Comparison of ENCODE assay signal across 8 mouse cellular contexts in the genomic region with DNA sequence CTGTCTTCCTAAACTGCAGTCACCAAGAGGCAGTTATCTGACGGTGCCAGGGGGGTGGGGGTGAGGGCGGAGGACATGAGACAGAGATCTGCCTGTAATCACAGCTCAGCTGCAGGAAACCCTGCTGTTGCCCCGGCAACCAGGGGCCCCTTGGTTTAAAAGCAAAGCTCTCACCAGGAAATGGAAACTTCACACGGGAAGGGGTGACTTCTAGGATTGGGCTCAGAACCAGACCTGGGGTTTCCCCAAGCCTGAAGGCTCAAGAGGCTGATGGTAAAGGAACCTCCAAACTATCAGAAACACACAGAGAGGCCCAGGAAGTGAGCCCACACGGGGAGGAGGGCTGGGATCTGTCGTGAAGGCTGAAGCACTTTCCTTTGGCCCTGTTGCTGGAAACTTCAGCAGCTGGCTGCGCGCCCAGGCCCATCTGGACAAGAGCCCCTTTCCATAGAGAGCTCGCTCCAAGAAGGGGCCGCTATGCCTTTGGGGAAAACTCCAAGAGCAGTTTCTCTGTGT. TPM values are rescaled to one million over a fixed set of nuclear protein-coding genes. Genes with fewer than 3 reads are reported as not detected.
DNase-seq lines count a peak whose midpoint lies in the region; ATAC-seq and TF ChIP-seq lines count a peak whose summit lies in the region.

No protein-coding gene starts in this region.

- peak overlapping the region; percentile 11; the same call in 1 of the 2 replicates for H3K27ac ChIP-seq in cortical plate, adult 2 months (ENCODE audit: insufficient read depth, low read length)
- peak overlapping the region; percentile 93 for H3K27ac ChIP-seq in limb, embryonic 10.5 days
- H3K27ac ChIP-seq in midbrain, embryonic 11.5 days (ENCODE audit: low read depth, low read length) = peak overlapping the region; percentile 54

- peak; percentile 86 for ATAC-seq in midbrain, embryonic 11.5 days (ENCODE audit: low FRiP score)

- peak; percentile 58 for DNase-seq in ZHBTc4 (ENCODE audit: low read depth, low spot score)
- DNase-seq in gastrocnemius, postnatal 14 days = peak; percentile 93
- peak; percentile 99 for DNase-seq in induced T-regulatory cell, adult 2 months (ENCODE audit: low read depth)
- DNase-seq in limb, embryonic 10.5 days (ENCODE audit: low spot score) = peak; percentile 82
- peak; percentile 97 for DNase-seq in midbrain, embryonic 11.5 days (ENCODE audit: low spot score, missing footprints)
- DNase-seq in right cerebral cortex, postnatal 4 days = peak; percentile 82
- DNase-seq in urinary bladder, postnatal 4 days (ENCODE audit: low spot score in 2 of 2) = peak; percentile 91 to 94

- H3K9ac ChIP-seq in midbrain, embryonic 11.5 days (ENCODE audit: low read length) = peak overlapping the region; percentile 45

- peaks cover 31% of the 10 kb centered on the region for H3K36me3 ChIP-seq in limb, embryonic 10.5 days
- no peaks in the 10 kb centered on the region for H3K36me3 ChIP-seq in midbrain, embryonic 11.5 days (ENCODE audit: control insufficient read depth, insufficient read depth, low read length)

- no peaks in the 10 kb centered on the region for H3K9me3 ChIP-seq in limb, embryonic 10.5 days (replicated peaks)
- H3K9me3 ChIP-seq in midbrain, embryonic 11.5 days (ENCODE audit: control insufficient read depth, low read length) = no peaks in the 10 kb centered on the region

- H3K4me2 ChIP-seq in midbrain, embryonic 11.5 days = peak overlapping the region; percentile 29; the same call in 1 of the 2 replicates

- TF ChIP-seq POLR2A in cortical plate, adult 2 months (IDR thresholded peaks at IDR 0.05; ENCODE audit: extremely low read depth, insufficient read depth, low read length) = no peak

- no peak overlapping the region for H3K4me3 ChIP-seq in cortical plate, adult 2 months (ENCODE audit: insufficient read depth, low read length)
- peak overlapping the region; percentile 37 for H3K4me3 ChIP-seq in limb, embryonic 10.5 days
- no peak overlapping the region for H3K4me3 ChIP-seq in midbrain, embryonic 11.5 days (ENCODE audit: low read depth, low read length)

- intact Hi-C loops in gastrocnemius, postnatal 14 days (cut with DNase I; ENCODE audit: low total_unique reads) = no loop called here

- WGBS in limb, embryonic 10.5 days = 15% methylated on average over 10 of the region's 10 CpGs
- WGBS in midbrain, embryonic 11.5 days = 20% methylated on average over 10 of the region's 10 CpGs

- H3K4me1 ChIP-seq in cortical plate, adult 2 months (ENCODE audit: control insufficient read depth, insufficient read depth, low read length) = peaks cover 16% of the 10 kb centered on the region
- H3K4me1 ChIP-seq in limb, embryonic 10.5 days = peaks cover 52% of the 10 kb centered on the region
- peaks cover 21% of the 10 kb centered on the region for H3K4me1 ChIP-seq in midbrain, embryonic 11.5 days (ENCODE audit: control insufficient read depth, insufficient read depth, low read length)

- no peak for TF ChIP-seq CTCF in cortical plate, adult 2 months (IDR thresholded peaks at IDR 0.05; ENCODE audit: extremely low read depth, insufficient read depth, low read length)

- H3K27me3 ChIP-seq in limb, embryonic 10.5 days (ENCODE audit: low read depth, poor library complexity, severe bottlenecking) = no peaks in the 10 kb centered on the region
- no peaks in the 10 kb centered on the region for H3K27me3 ChIP-seq in midbrain, embryonic 11.5 days (ENCODE audit: control insufficient read depth, insufficient read depth, low read length)

RNA-seq across cellular contexts. Expression of a gene that starts 10.1 kb away (rescaled TPM):
- polyA plus RNA-seq in cortical plate, adult 2 months (2012; rRNA removed) = 89.3 and 93.8 TPM in 2 replicates
- 100 to 1,000 TPM; 222 to 236 TPM for total RNA-seq in gastrocnemius, postnatal 14 days (2021)
- polyA plus RNA-seq in limb, embryonic 10.5 days (2016; fragmentation: Nextera tagmentation; extraction: Ambion mirVana) = 53.5 and 69.1 TPM in 2 replicates
- 71.2 and 77.6 TPM in 2 replicates for polyA plus RNA-seq in midbrain, embryonic 11.5 days (2014; fragmentation: Nextera tagmentation; extraction: Ambion mirVana)

RNA-seq across cellular contexts. Expression of a gene that starts 54.8 kb away (rescaled TPM):
- 0.58 and 0.72 TPM in 2 replicates for polyA plus RNA-seq in cortical plate, adult 2 months (2012; rRNA removed)
- 10 to 100 TPM in 1 of 2 experiments, 1 to 10 TPM in 1; 7.8 to 14.0 TPM for total RNA-seq in gastrocnemius, postnatal 14 days (2021)
- 0.61 and 0.85 TPM in 2 replicates for polyA plus RNA-seq in limb, embryonic 10.5 days (2016; fragmentation: Nextera tagmentation; extraction: Ambion mirVana)
- 0.37 and 0.41 TPM in 2 replicates for polyA plus RNA-seq in midbrain, embryonic 11.5 days (2014; fragmentation: Nextera tagmentation; extraction: Ambion mirVana)

Comparison
In these comparisons a context has a peak if more than half of its experiments do, and no peak if none do; other contexts are left out.
1. H3K27ac ChIP-seq: peak in every context shown above with its lines; median percentile 93 in limb, embryonic 10.5 days; 54 in midbrain, embryonic 11.5 days; 11 in cortical plate, adult 2 months.